Mouse (Mus musculus) adrenal gland (tissue): ENCODE data around the gene Tmcc1.
"Not testable (repeated sequence)": the region's sequence is repeated elsewhere in the genome, so short reads cannot be mapped to it uniquely, and the experiment has no call there.

Source experiments
- intact Hi-C: fragments of 180-260 bp; cut with DNase I; formaldehyde crosslinking; loops from one replicate; pipeline ENCODE4 v1.15.1; 2025

Gene Tmcc1

GRCm38 (mm10) chr6:116086036-116086435 lies 107.2 kb downstream of the Tmcc1 start:
- intact Hi-C loops, result no loop called here

- intact Hi-C loops, result no loop called here
These were observed 111.0 kb downstream of the Tmcc1 start for GRCm38 (mm10) chr6:116082239-116082638.

GRCm38 (mm10) chr6:116081375-116081774 lies 111.9 kb downstream of the Tmcc1 start:
- intact Hi-C loops, result no loop called here

- intact Hi-C loops, result no loop called here
These were observed 112.5 kb downstream of the Tmcc1 start for GRCm38 (mm10) chr6:116080756-116081155.

- intact Hi-C loops, result no loop called here
These were observed 115.7 kb downstream of the Tmcc1 start for GRCm38 (mm10) chr6:116077608-116078007.

- intact Hi-C loops, result loop anchor here (5.0 kb wide), 1 partner anchor 32 kb away; no protein-coding TSS in a partner anchor
These were observed 118.4 kb downstream of the Tmcc1 start for GRCm38 (mm10) chr6:116074892-116075291.

- intact Hi-C loops, result loop anchor here (5.0 kb wide), 1 partner anchor 34 kb away; no protein-coding TSS in a partner anchor
These were observed 119.7 kb downstream of the Tmcc1 start for GRCm38 (mm10) chr6:116073610-116074009.

GRCm38 (mm10) chr6:116072746-116073261 lies 120.5 kb downstream of the Tmcc1 start:
- intact Hi-C loops, result loop anchor here (5.0 kb wide), 1 partner anchor 34 kb away; no protein-coding TSS in a partner anchor

GRCm38 (mm10) chr6:116072221-116072745 lies 121.0 kb downstream of the Tmcc1 start:
- intact Hi-C loops, result loop anchor here (5.0 kb wide), 1 partner anchor 35 kb away; no protein-coding TSS in a partner anchor

- intact Hi-C loops, result loop anchor here (5.0 kb wide), 1 partner anchor 36 kb away; no protein-coding TSS in a partner anchor
These were observed 121.5 kb downstream of the Tmcc1 start for GRCm38 (mm10) chr6:116071781-116072180.

GRCm38 (mm10) chr6:116070558-116070957 lies 122.7 kb downstream of the Tmcc1 start:
- intact Hi-C loops, result loop anchor here (5.0 kb wide), 1 partner anchor 37 kb away; no protein-coding TSS in a partner anchor

- intact Hi-C loops, result loop anchor here (10.0 kb wide), 1 partner anchor 49 kb away; no protein-coding TSS in a partner anchor
These were observed 129.8 kb downstream of the Tmcc1 start for GRCm38 (mm10) chr6:116063516-116063915.

GRCm38 (mm10) chr6:116059542-116059941 lies 133.7 kb downstream of the Tmcc1 start:
- intact Hi-C loops, result not testable (repeated sequence)

- intact Hi-C loops, result no loop called here
These were observed 134.6 kb downstream of the Tmcc1 start for GRCm38 (mm10) chr6:116058541-116059300.

GRCm38 (mm10) chr6:116056676-116057264 lies 136.5 kb downstream of the Tmcc1 start:
- intact Hi-C loops, result no loop called here

- intact Hi-C loops, result no loop called here
These were observed 137.5 kb downstream of the Tmcc1 start for GRCm38 (mm10) chr6:116055766-116056165.

- intact Hi-C loops, result no loop called here
These were observed 138.2 kb downstream of the Tmcc1 start for GRCm38 (mm10) chr6:116055001-116055471.

GRCm38 (mm10) chr6:116047896-116048295 lies 145.4 kb downstream of the Tmcc1 start:
- intact Hi-C loops, result no loop called here

- intact Hi-C loops, result no loop called here
These were observed 145.9 kb downstream of the Tmcc1 start for GRCm38 (mm10) chr6:116047366-116047765.

- intact Hi-C loops, result no loop called here
These were observed 149.2 kb downstream of the Tmcc1 start for GRCm38 (mm10) chr6:116044039-116044438.

GRCm38 (mm10) chr6:116038222-116038621 lies 155.1 kb downstream of the Tmcc1 start:
- intact Hi-C loops, result loop anchor here (5.0 kb wide), 1 partner anchor 69 kb away; no protein-coding TSS in a partner anchor
